Mouse (Mus musculus) Patski (cell line): ENCODE measurements around the gene Sox5. TPM values are rescaled to one million over a fixed set of nuclear protein-coding genes. Genes with fewer than 3 reads are reported as not detected.

ENCODE experiments used
- ATAC-seq: fragments of 100-300 bp; one replicate; pipeline ENCODE4 v1.8.0; 2021
- CTCF ChIA-PET: fragments of 350-600 bp; sonication (Branson Sonifier 250); formaldehyde crosslinking; loops from one replicate; lab custom pipeline; 2022; ENCODE audit warnings: inconsistent platforms; lab: Charles Lee
- POLR2A ChIA-PET: fragments of 350-600 bp; sonication (Branson Sonifier 250); formaldehyde crosslinking; loops from one replicate; lab custom pipeline; 2022; ENCODE audit warnings: antibody characterized with exemption, inconsistent platforms; lab: Charles Lee
- DNase-seq: peaks from one replicate; pipeline ENCODE4 v3.0.0-alpha.2; 2011; ENCODE audit warnings: low read depth, low spot score
- H3K27me3 ChIP-seq: fragments of 371-371 bp; one replicate; pipeline ENCODE4 v1.5.1; 2021
- CTCF ChIP-seq: fragments of 100-300 bp; IDR thresholded peaks from one replicate; pipeline ENCODE4 v1.5.1; 2021
- in situ Hi-C: fragments of 300-500 bp; cut with MboI; formaldehyde crosslinking; loops from 3 replicates; pipeline ENCODE4 v1.11.1; 2018; ENCODE audit warnings: low pct_unique_long_range_greater_than_20kb, mixed read lengths
- polyA plus RNA-seq: library from polyadenylated mRNA; unstranded; gene quantifications from one replicate; pipeline ENCODE4 v1.2.3, GENCODE M21; 2021

The Sox5 gene
- polyA plus RNA-seq, 1 experiment from 2014 or later: 0.26 TPM

GRCm38 (mm10) chr6:144329311-144329930, 452.4 kb downstream of the Sox5 start:
- no peak for TF ChIP-seq CTCF

GRCm38 (mm10) chr6:144328779-144329178, 453.0 kb downstream of the Sox5 start:
- DNase-seq: no peak
- H3K27me3 ChIP-seq: no peaks in the 10 kb centered on the region
- ATAC-seq: no peak
- ChIA-PET CTCF (no interaction called here), POLR2A (no interaction called here)
- no peak for TF ChIP-seq CTCF
- in situ Hi-C loops: no loop called here

More at GRCm38 (mm10) chr6:144329311-144329930, 452.4 kb downstream of the Sox5 start:
- CTCF ChIA-PET: no interaction called here
- no peak for DNase-seq
- POLR2A ChIA-PET: no interaction called here
- ATAC-seq: no peak
- in situ Hi-C loops: no loop called here
- no peaks in the 10 kb centered on the region for H3K27me3 ChIP-seq

- ATAC-seq (no peak), DNase-seq (no peak)
- ChIA-PET CTCF (no interaction called here), POLR2A (no interaction called here)
- no peak for TF ChIP-seq CTCF
- H3K27me3 ChIP-seq: no peaks in the 10 kb centered on the region
- in situ Hi-C loops: no loop called here
Observed at GRCm38 (mm10) chr6:144326817-144327216, 455.0 kb downstream of the Sox5 start.

- no peaks in the 10 kb centered on the region for H3K27me3 ChIP-seq
- TF ChIP-seq CTCF: no peak
- DNase-seq: no peak
- ChIA-PET POLR2A (no interaction called here), CTCF (no interaction called here)
- in situ Hi-C loops: no loop called here
- no peak for ATAC-seq
Observed at GRCm38 (mm10) chr6:144323372-144323771, 458.4 kb downstream of the Sox5 start.

GRCm38 (mm10) chr6:144322297-144323047, 459.3 kb downstream of the Sox5 start:
- CTCF ChIA-PET: interaction anchor here (0.8 kb wide), 2 partner anchors 14 to 64 kb away, joined by 3 to 4 read pairs; no protein-coding TSS in a partner anchor
- no peak for TF ChIP-seq CTCF
- POLR2A ChIA-PET: no interaction called here

GRCm38 (mm10) chr6:144320327-144320726, 461.4 kb downstream of the Sox5 start:
- no peaks in the 10 kb centered on the region for H3K27me3 ChIP-seq
- TF ChIP-seq CTCF: no peak
- in situ Hi-C loops: no loop called here

More at GRCm38 (mm10) chr6:144322297-144323047, 459.3 kb downstream of the Sox5 start:
- H3K27me3 ChIP-seq: no peaks in the 10 kb centered on the region
- ATAC-seq (no peak), DNase-seq (no peak)
- in situ Hi-C loops: no loop called here

GRCm38 (mm10) chr6:144319717-144320116, 462.1 kb downstream of the Sox5 start:
- no peaks in the 10 kb centered on the region for H3K27me3 ChIP-seq
- no peak for ATAC-seq
- ChIA-PET POLR2A (no interaction called here), CTCF (no interaction called here)
- no peak for DNase-seq
- no peak for TF ChIP-seq CTCF
- in situ Hi-C loops: no loop called here

More at GRCm38 (mm10) chr6:144320327-144320726, 461.4 kb downstream of the Sox5 start:
- CTCF ChIA-PET: no interaction called here
- POLR2A ChIA-PET: no interaction called here
- no peak for DNase-seq
- no peak for ATAC-seq

- no peaks in the 10 kb centered on the region for H3K27me3 ChIP-seq
- TF ChIP-seq CTCF: no peak
- in situ Hi-C loops: no loop called here
- DNase-seq (no peak), ATAC-seq (no peak)
- ChIA-PET CTCF (interaction anchor here (1.1 kb wide), 1 partner anchor 23 kb away, joined by 3 read pairs; no protein-coding TSS in a partner anchor), POLR2A (no interaction called here)
Observed at GRCm38 (mm10) chr6:144312781-144313754, 468.7 kb downstream of the Sox5 start.

- CTCF ChIA-PET: interaction anchor here (1.1 kb wide), 1 partner anchor 24 kb away, joined by 3 read pairs; no protein-coding TSS in a partner anchor
- in situ Hi-C loops: no loop called here
Observed at GRCm38 (mm10) chr6:144312282-144312780, 469.4 kb downstream of the Sox5 start.

GRCm38 (mm10) chr6:144311754-144312153, 470.0 kb downstream of the Sox5 start:
- in situ Hi-C loops: no loop called here
- CTCF ChIA-PET: interaction anchor here (1.1 kb wide), 1 partner anchor 24 kb away, joined by 3 read pairs; no protein-coding TSS in a partner anchor
- H3K27me3 ChIP-seq: no peaks in the 10 kb centered on the region
- POLR2A ChIA-PET: no interaction called here
- no peak for TF ChIP-seq CTCF
- ATAC-seq (no peak), DNase-seq (no peak)

More at GRCm38 (mm10) chr6:144312282-144312780, 469.4 kb downstream of the Sox5 start:
- no peak for ATAC-seq
- TF ChIP-seq CTCF: no peak
- POLR2A ChIA-PET: no interaction called here
- no peaks in the 10 kb centered on the region for H3K27me3 ChIP-seq
- no peak for DNase-seq
